Mouse (Mus musculus) ovary, postnatal 36 days (tissue): ENCODE data around the gene Dynlt1b.
"Not testable (repeated sequence)": the region's sequence is repeated elsewhere in the genome, so short reads cannot be mapped to it uniquely, and the experiment has no call there.

Source experiments
- DNase-seq: peaks from one replicate; pipeline ENCODE4 v3.0.0; 2022; ENCODE audit warnings: low spot score, mixed read lengths

Gene Dynlt1b

DNA sequence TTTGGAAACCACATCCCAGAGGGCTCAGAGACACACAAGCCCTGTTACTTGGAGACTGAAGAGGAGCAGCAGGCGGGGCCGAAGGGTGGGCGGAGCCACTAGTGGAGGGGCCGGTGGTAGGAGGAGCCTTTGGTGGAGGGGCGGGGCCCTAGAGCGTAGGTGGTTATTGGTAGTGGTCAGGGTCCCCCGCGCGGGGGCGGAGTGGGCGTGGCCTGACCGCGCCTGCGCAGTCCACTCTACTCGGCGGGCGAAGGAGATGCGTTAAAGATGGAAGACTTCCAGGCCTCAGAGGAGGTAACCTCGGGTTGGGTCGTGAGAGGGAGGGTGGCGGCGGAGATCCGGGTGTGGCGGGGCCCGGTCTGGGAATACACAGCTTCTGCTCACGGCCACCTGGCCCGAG is at the start of gene Dynlt1b:
TSS of gene Dynlt1b (plus strand) at position 168 of the 400 bp plus-strand sequence.
- DNase-seq: peak; percentile 100

DNA sequence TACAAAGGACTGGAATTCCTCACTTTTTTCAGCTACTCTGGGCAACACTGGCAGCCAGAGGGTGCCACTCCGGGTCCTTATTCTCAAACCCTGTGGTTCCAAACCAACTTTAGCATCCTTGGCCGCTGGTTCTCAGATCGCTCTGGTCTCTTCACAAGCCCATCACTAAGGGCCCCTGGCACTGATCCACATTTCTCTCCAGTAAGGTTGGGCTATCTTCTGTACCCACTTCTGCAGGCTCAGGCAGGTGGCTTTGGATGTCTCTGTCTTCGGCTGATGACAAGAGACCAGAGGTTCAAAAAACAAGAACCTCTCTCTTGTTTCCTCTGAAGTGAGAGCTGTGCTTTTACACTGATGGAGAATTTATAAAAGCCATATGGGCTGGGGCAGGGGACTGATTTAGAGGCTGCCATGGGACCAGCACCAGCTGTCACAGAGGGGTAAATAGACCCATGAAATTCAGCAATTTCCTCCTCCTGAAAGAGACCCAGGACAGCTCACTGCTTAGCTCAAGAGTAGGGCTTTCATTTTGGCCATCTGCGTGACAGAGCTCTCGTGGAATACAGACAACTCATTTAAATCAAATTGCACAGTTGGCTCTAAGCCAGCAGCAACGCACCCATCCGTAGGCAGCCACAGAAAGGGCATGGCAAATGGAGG is 49.6 kb upstream of the Dynlt1b start:
- not testable (repeated sequence) for DNase-seq

DNA sequence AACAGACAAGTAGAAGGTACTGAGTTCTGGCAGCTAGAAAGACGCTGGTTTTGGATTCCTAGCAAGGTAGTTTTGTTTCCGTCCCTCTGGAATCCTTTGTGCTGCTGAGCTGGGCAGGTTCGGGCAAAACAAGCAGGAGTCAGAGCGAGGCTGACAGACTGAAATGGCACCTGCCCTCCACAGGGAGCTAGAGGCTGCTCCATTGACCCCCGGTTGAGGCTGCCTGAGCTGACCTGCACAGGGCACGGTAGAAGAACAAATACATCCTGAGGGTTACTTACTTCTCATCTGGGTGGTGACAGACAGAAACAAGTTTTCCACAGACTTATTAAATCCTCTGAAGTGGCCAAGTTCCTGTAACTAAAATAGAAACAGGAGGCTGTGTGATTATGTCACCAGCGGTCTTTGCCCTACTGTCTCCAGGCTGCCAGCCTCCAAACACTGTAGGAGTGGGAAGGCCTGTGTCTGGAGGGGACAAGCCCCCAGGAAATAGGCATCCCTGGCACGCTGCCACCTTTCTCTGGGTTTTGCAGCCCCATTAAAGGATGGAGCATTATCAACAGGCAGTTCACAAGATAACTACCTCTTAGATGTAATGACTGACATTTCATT is 48.7 kb upstream of the Dynlt1b start:
- DNase-seq: not testable (repeated sequence)

DNA sequence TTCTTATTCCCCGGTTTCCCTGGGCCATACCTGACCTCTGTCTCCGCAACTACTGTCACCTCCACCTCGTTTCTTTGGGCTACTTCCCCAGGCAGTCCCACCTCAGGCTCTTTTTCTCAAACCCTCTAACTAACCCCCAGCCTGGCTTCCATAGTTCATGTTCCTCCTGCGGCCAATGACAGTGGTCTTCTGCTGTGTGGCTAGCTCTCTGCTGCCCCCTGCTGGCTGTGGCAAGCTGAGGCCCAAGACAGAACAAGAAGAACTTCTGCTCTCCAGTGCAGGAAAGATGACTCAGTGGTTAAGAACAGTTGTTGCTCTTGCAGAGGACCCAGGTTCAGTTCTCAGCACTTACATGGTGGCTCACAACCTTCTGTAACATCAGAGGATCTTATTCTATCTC is 43.0 kb upstream of the Dynlt1b start:
- not testable (repeated sequence) for DNase-seq

DNA sequence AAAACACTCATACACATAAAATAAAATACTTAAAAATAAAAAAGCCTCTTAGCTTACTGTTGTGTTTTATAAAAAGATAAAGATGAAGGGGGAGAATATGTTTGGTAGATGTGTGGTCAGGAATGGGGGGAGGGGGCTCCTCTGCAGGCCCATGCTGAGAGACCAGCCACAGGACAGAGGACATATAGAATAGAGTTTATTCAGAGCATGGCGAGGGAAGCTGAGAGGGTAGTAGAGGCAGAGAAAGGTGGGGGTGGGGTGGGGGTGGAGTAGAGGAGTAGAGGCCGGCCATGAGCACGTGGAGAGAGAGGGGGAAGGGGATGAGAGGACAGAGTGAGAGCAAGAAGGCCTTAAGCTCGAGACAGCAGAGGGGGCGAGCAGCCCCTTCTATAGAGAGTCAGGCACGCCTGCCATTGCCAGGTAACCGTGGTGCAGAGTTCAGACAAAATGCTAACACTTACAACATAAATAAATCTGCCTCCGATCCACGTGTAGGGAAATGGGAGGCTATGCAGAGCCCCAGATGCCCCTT is 42.5 kb upstream of the Dynlt1b start:
- not testable (repeated sequence) for DNase-seq

DNA sequence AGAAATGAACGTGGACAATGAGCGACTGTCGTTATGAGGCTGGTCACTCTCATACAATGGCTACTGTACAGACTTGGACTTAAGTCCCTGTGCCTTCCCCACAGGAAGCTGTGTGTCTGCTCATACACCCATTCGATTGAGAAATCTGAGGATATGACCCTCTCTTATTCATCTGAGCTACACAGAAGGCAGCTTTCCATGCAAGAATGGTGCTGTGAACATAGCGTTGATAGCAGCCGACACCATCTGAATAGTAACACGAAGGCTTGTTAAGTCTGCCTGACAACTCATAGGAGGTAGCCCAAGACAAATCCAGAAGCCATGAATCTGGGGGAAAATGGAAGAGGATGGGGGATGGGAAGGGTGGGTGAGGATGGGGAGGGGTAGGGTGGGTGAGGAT is 40.4 kb upstream of the Dynlt1b start:
- DNase-seq: not testable (repeated sequence)

DNA sequence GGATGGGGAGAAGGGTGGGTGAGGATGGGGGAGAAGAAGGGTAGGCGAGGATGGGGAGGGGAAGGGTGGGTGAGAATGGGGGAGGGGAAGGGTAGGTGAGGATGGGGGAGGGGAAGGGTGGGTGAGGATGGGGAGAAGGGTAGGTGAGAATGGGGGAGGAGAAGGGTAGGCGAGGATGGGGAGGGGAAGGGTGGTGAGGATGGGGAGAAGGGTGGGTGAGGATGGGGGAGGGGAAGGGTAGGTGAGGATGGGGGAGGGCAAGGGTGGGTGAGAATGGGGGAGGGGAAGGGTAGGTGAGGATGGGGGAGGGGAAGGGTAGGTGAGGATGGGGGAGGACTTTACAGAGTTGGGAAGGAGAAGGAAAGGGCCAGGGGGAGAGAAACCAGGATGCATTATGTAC is 39.2 kb upstream of the Dynlt1b start:
- DNase-seq: not testable (repeated sequence)

DNA sequence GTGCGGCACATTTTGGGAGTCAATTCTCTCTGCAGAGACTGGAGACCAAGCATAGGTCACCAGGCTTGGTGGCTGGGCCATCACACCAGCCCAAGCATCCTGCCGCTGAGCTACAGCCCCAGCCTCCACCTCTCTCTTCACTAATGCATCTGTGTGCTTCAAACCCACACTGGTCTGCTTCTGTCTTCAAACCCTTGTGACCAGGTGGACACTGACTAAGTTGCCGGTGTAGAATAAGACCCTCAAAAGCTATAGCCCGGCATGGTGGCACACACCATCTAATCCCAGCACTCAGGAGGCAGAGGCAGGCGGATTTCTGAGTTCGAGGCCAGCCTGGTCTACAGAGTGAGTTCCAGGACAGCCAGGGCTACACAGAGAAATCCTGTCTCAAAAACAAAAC is 38.2 kb upstream of the Dynlt1b start:
- not testable (repeated sequence) for DNase-seq

DNA sequence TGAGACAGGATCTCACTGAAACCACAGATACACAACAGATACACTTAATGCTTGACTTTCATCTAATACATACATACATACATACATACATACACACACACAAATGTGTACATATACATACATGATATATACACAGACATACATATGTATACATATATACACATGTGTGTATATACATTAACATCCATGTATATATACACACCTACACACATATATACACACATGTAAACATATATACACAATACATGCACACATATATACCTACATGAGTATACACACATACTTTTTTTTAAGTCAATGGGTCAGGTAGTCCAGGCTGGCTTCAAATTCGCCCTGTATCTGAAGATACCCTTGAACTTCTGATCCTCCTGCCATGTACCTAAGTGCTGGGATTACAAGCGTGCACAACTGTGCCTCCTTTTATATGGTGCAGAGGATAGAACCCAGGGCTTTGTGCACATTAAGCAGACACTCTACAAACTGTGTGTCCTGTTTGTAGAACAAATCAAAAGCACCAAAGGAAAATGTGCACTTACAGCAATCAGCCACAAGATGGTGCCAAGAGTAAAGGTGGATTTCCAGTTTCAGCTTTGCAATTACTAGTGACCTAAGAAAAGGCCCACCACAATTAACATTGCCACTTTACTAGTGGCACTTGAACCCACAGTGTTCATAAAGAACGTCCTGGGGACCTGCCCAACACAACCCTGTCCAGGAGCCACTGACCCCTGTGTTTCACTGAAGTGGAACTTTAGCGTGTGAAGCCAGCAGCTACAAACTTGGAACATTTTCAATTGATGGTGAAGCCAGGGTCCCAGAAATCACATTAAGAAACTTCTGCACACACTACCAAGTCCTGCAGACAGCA is 37.2 kb upstream of the Dynlt1b start:
- not testable (repeated sequence) for DNase-seq

DNA sequence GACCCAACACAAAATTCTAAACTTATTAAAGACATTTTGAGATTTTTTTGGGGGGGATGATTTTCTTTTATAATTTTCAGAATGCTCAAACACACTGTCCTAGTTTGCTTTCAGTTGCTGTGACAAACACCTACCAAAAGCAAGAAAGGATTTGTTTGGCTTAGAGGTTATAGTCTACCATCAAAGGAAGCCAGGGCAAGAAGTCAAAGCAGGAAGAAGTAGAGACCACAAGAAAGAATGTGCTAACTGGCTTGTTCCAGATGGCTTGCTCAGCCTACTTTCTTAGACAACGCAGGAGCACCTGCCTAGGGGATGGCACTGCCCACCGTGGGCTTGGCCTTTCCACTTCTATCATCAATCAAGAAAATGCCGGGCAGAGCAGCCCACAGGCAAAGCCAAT is 31.8 kb upstream of the Dynlt1b start:
- not testable (repeated sequence) for DNase-seq

DNA sequence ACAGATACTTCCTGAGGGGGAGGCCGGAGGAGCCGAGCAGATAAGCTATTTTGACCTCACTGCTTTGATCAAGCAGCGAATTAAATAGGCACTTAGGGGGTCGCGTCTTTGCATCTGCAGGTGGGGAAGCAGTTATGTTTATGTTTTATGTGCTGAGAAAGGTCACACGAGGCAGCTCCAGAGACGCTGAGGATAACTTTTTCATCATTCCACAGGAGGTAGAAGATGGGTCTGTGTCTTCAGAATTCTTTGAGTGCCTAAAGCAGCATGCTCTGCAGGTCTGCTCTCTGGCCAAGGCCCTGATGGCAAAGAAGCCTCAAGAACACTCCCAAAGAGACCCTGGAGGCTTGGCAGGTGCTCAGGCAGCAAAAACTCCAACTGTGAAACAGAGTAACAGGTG is 31.1 kb upstream of the Dynlt1b start:
- DNase-seq: peak; percentile 7

DNA sequence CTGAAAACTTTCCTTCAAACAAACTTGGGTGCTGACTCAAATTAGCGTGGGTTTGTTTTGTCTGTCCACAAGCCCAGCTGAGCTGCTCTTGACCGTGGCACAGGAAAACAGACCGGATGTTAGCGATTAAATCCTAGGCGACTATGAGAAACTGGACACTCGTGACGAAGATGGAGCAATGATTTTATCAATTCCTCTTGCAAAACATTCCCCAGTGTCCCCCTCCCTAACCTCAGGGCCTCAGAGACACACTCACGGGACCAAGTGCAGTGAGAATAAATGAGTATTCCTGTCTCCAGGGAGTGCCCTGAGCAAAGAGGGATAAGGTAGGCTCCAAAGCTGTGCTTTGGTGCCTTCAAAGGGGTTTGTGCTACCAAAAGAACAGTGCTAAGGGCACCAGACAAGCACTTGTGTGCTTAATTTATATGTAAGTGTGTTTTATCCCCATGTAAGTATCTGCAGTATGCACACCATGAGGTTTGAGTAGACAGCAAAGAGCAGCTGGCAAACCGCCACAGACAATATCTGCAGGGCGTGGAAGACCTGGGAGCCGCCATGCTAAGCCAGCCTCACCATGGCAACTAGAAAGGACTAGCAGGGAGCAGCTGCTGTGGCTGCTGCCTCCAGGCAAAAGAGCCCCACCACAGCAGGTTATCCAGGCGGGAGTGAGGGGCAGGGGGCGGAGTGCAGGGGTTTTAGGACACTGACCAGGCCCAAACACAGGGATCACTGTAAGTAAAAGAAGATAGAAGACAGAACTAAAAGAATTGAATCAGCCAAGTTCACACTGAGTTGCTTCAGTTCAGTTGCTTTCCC is 30.4 kb upstream of the Dynlt1b start:
- peak; percentile 41 for DNase-seq

DNA sequence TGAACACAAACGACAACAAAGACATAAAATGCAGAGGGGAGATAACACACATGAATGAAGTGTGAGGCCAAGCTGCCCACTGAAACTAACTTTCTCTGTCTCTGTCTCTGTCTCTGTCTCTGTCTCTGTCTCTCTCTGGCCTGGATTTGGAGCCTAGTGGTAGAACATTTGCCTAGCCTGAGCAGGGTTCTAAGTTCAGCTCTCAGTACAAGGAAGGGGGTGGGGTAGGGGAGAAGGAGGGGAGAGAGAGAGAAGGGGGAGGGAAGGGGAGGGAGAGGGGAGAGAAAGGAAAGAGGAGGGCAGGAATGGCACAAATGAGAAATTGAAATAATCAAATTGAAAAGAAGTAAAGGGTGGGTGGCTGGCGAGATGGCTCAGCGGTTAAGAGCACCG is 29.8 kb upstream of the Dynlt1b start:
- not testable (repeated sequence) for DNase-seq

DNA sequence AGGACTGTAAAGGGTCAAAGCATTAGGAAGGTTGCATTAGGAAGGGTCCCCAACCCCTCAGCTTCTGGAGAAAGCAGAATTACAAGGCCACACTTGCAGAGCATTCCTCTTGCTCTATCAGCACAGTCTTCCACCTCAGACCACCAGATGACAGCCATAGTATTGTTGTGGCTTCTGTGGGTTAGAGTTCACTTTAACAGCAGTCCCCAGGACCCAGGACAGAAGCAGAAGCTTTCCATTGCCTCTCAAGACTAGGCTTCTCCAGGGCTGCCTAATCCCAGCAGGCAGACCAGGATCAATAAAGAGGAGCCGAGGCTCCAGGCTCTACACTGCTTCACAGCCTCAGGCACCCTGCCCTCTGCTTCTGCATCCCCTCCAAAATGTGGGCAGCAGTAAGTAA is 25.4 kb upstream of the Dynlt1b start:
- DNase-seq: not testable (repeated sequence)

DNA sequence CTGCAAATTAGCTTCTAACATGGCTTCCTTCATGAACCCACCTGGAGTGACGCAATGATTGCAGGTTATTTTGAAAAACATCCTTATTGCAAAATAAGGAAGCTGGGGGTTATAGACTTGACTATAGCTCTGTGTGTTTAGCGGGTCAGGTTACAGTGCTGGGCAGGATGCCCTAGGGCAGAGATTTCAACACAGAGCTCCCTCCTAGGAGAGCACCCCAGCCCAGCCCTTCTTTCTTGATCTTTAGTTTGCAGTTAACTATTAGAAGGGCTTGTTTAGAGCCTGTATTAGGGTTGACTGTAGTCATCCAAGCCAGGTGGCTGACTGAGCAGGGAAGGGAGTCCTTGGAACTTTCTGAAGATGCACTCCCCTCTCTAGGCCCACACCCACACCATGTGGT is 22.9 kb upstream of the Dynlt1b start:
- DNase-seq: peak; percentile 28

DNA sequence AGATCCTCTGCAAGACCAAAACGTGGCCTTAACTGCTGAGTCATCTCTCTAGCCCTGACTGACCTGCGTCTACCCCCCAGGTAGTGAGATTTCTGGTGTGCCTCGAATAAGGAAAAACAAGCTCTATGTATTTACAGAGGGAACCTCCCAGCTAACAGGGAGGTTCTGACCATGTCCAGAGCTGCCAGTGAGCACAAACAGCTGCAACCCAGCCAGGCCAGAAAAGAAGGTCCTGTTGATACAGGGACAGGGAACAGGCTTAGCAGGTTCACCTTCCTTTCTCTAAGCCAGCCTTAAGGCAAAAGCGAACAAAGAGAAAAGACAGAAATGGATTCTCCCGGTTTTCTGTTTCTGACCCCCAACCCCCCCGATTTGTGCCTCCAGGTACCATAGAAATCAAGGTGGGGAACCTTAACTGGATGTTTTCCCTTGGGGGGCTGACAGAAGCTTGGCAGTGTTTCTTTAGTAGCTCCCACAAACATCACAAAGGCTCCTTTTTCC is 19.1 kb upstream of the Dynlt1b start:
- DNase-seq: not testable (repeated sequence)

DNA sequence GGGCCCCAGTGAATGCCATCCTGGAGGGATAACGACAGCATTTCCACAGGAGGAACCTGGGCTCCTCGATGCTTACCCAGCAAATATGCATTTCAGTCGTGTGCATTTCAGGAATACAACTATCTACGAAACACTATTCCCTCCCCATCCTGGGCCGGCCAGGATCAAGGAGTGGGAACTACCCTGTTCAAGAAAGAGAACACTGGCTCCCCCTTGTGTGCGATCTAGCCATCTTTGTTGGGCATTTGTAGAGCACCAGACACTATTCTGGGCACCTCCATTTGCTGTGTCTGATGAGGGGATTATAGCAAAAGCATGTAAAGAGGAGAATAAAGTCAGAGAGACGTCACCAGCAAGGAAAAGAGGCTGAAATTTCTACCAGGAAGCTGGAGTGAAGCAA is 12.8 kb upstream of the Dynlt1b start:
- DNase-seq: not testable (repeated sequence)

DNA sequence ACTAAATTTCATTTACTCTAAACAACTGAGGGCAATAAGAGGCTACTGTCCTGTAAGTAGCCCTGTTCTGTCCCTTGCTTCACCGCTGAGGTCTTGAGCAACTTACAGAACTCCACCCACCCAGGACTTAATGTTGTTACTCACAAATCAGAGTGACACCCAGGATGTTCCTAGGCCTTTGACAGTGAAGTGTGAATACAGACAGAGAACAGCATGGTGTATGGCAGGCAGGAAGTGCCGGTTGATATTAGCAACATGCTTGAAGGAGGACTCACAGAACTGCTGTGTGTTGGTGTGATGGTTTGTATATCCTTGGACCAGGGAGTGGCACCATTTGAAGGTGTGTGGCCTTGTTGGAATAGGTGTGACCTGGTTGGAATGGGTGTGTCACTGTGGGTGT is 9.4 kb upstream of the Dynlt1b start:
- DNase-seq: not testable (repeated sequence)

DNA sequence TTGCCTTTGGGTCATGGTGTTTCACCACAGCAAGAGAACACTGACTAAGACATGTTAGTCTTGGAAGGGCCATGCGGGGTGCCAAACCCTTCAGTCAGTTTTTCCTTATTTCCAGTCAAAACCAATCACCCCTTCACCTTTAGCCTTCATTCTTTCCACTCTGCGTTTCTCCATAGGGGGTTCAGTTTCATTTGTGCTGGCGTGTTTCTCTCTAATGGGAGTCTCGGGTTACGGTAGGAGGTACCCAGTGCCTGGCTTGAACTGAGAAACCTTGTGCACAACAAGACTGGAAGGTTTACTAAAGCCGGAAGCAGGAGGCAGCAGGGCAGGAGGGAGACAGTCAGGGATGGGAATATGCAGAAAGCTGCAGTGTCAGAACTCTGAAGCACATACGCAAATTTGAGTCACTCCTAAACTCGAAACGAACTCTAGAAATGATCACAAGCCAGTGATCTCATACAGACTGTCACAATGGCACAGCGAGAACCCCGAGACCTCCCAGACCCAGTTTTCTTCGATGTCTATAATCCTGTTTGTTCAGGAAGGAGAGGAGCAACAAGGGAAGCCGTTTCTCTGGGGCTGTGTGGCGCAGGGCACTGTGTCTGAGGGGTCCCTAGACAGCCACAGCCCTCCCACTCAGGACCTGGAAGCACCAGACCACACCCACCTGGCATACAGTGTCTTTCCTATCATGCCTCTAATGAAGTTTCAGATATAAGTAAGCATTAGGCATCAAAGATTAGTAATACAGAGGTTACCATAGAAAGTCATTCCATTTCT is 8.2 kb upstream of the Dynlt1b start:
- not testable (repeated sequence) for DNase-seq

DNA sequence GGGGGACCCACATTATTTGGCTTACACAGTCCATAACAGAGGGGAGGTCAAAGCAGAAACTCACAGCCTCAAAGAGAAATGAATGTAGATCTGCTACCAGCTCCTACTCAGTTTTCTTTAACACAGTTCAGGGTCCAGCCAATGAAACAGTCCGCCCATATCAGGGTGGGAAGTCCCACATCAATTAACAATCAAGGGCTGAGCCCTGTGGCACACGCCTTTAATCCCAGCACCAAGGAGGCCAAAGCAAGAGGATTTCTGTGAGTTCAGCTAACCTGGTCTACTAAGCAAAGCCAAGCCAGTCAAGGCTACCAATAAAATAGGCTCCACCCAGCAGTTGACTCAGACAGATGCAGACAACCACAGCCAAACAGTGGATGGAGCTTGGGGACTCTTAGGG is 7.5 kb upstream of the Dynlt1b start:
- not testable (repeated sequence) for DNase-seq

DNA sequence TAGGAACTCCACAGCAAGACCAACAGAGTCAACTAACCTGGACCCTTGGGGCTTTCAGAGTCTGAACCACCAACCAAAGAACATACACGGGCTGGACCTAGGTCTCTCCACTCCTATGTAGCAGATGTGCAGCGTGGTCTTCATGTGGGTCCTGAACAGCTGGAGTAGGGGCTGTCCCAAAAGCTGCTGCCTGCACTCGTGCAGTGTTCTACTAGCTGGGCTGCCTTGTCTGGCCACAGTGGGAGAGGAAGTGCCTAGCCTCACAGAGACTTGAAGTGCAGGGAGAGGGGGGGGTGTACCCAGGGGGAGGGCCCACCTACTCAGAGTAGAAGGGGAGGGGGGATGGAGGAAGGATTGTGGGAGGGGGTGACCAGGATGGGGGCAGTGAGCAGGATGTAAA is 7.1 kb upstream of the Dynlt1b start:
- not testable (repeated sequence) for DNase-seq
